Mouse (Mus musculus) lung, postnatal 0 days (tissue): ENCODE results near the gene Adam15. TPM values are rescaled to one million over a fixed set of nuclear protein-coding genes. Genes with fewer than 3 reads are reported as not detected.
A peak's percentile ranks its signal among the peaks of the same experiment; 100 is the strongest.

Source experiments
- ATAC-seq: fragments of 200-750 bp; cut with Nextera tagmentation; 2 replicates; pipeline ENCODE4 v1.8.0; 2017; ENCODE audit warnings: moderate library complexity
- DNase-seq: peaks from one replicate; pipeline ENCODE4 v3.0.0-alpha.2; 2016; ENCODE audit warnings: low spot score
- H3K27ac ChIP-seq: fragments of 300-500 bp; sonication (generic); 2 replicates; pipeline ENCODE4 v1.5.1; 2014; ENCODE audit warnings: antibody characterized with exemption, mild to moderate bottlenecking, low read length, mixed read lengths
- H3K27me3 ChIP-seq: fragments of 300-500 bp; sonication (generic); replicated peaks from 2 replicates; pipeline ENCODE4 v1.6.1; 2014; ENCODE audit warnings: low read length, mixed read lengths; ENCODE audit not compliant: insufficient read depth
- H3K36me3 ChIP-seq: fragments of 300-500 bp; sonication (generic); 2 replicates; pipeline ENCODE4 v1.6.1; 2014; ENCODE audit warnings: low read length, mixed read lengths; ENCODE audit not compliant: insufficient read depth
- H3K4me1 ChIP-seq: fragments of 300-500 bp; sonication (generic); 2 replicates; pipeline ENCODE4 v1.6.1; 2014; ENCODE audit warnings: antibody characterized with exemption, low read depth, low read length, mixed read lengths; ENCODE audit not compliant: insufficient read depth
- H3K4me2 ChIP-seq: fragments of 300-500 bp; sonication (generic); replicated peaks from 2 replicates; pipeline ENCODE4 v1.6.1; 2014; ENCODE audit warnings: low read depth, mild to moderate bottlenecking, low read length, moderate library complexity, mixed read lengths
- H3K4me3 ChIP-seq: fragments of 300-500 bp; sonication (generic); 2 replicates; pipeline ENCODE4 v1.5.1; 2014; ENCODE audit warnings: low read depth, low read length
- H3K9ac ChIP-seq: fragments of 300-500 bp; sonication (generic); replicated peaks from 2 replicates; pipeline ENCODE4 v1.6.1; 2014; ENCODE audit warnings: low read depth, mild to moderate bottlenecking
- H3K9me3 ChIP-seq: fragments of 300-500 bp; sonication (generic); 2 replicates; pipeline ENCODE4 v1.6.1; 2016; ENCODE audit warnings: low read length, mixed read lengths
- CTCF ChIP-seq: IDR thresholded peaks from 2 replicates; pipeline ENCODE4 v1.5.1; 2016; ENCODE audit warnings: antibody characterized with exemption, mild to moderate bottlenecking
- EP300 ChIP-seq: IDR thresholded peaks from 2 replicates; pipeline ENCODE4 v1.6.1; 2016; ENCODE audit warnings: antibody characterized with exemption, mild to moderate bottlenecking, control low read depth
- WGBS: fragments of 180-500 bp; shearing (Covaris S2); extraction: QIAGEN DNeasy Blood & Tissue Kit; methylation state at CpG from one replicate; pipeline ENCODE4 v1.1.7; 2014; 5-methylcytosine and 5-hydroxymethylcytosine counted together
- polyA plus RNA-seq: library from polyadenylated mRNA; unstranded; fragments of >200 nt; fragmentation: Nextera tagmentation; extraction: Ambion mirVana; gene quantifications from 2 replicates; pipeline ENCODE4 v1.2.1, GENCODE M21; 2015

The Adam15 gene
- 133 and 177 TPM in 2 replicates for polyA plus RNA-seq

DNA sequence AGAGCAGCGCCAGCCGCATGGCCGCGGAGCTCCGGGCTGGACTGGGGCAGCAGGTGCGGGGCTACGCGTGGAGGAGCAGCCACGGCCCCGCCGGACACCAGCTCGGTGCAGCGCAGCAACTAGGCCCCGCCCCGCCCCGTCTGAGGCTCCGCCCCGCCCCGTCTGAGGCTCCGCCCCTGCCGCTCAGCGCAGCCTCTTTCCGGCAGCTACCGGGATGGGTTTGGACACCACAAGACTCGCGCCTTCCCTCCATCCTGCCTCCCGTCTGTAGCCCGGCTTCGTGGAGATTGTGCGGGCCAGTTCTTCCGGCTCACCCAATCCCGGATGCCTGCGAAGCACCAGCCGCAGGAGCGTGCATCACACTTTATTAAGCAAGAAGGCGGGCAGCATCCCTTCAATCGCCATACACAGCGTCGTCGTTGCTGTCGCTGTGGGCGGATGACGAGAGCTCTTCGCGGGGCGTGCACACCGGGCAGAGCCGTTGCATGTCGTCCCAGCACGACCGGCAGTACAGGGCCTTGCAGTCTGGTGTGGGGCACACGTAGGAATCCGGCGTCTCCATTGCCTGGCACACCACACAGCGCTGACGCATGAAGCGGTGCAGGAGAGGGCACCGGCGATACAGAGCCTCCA is at the start of gene Adam15:
Adam15 (minus strand) TSS at position 128 of the 633 bp plus-strand sequence.
- peak within 1 kb of the TSS; percentile 70 for H3K9ac ChIP-seq
- 0 out of 2 replicates have a peak, but pooled peaks cover 3% of the 10 kb centered on the region for H3K36me3 ChIP-seq
- H3K4me2 ChIP-seq, result peak within 1 kb of the TSS; percentile 94
- under 1% methylated on average over 58 of the region's 59 CpGs for WGBS
- no peaks in the 10 kb centered on the region for H3K9me3 ChIP-seq
- H3K27me3 ChIP-seq, result no peaks in the 10 kb centered on the region
- peak within 1 kb of the TSS; percentile 69 for H3K4me3 ChIP-seq
- H3K4me1 ChIP-seq, result no peaks in the 10 kb centered on the region
- ATAC-seq (peak; percentile 87), DNase-seq (peak; percentile 87)
- H3K27ac ChIP-seq, result peak within 1 kb of the TSS; percentile 83
- TF ChIP-seq CTCF (no peak), EP300 (no peak)

DNA sequence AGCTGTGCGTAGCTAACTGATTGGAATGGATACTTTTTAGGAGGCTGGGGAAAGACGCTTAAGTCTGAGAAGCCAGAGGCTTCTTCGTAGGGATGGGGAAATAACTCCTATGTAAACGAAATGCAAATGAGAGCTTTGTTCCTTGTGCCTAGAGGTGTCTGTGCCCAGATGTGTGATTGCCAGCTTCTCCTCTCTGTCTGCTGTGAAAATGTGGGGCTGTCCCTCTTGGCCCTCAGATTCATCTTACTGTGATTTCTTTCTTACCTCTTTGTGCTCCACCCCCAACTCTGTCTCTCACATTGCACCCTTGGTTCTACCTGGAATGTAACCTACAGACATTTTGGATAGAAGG is 46.8 kb upstream of the Adam15 start:
- peak overlapping the region; percentile 99 for H3K4me2 ChIP-seq
- WGBS, result 2% methylated on average over 4 of the region's 4 CpGs
- TF ChIP-seq CTCF, result no peak
- TF ChIP-seq EP300, result no peak
- ATAC-seq (no peak), DNase-seq (no peak)
- H3K27ac ChIP-seq, result no peak overlapping the region
- no peaks in the 10 kb centered on the region for H3K27me3 ChIP-seq
- 0 out of 2 replicates have a peak overlapping the region, but pooled peaks have one; percentile 58 for H3K9ac ChIP-seq
- H3K9me3 ChIP-seq, result no peaks in the 10 kb centered on the region
- H3K36me3 ChIP-seq, result no peaks in the 10 kb centered on the region
- H3K4me1 ChIP-seq, result peaks cover 5% of the 10 kb centered on the region; the same call in 1 of the 2 replicates
- H3K4me3 ChIP-seq, result peak overlapping the region; percentile 78

DNA sequence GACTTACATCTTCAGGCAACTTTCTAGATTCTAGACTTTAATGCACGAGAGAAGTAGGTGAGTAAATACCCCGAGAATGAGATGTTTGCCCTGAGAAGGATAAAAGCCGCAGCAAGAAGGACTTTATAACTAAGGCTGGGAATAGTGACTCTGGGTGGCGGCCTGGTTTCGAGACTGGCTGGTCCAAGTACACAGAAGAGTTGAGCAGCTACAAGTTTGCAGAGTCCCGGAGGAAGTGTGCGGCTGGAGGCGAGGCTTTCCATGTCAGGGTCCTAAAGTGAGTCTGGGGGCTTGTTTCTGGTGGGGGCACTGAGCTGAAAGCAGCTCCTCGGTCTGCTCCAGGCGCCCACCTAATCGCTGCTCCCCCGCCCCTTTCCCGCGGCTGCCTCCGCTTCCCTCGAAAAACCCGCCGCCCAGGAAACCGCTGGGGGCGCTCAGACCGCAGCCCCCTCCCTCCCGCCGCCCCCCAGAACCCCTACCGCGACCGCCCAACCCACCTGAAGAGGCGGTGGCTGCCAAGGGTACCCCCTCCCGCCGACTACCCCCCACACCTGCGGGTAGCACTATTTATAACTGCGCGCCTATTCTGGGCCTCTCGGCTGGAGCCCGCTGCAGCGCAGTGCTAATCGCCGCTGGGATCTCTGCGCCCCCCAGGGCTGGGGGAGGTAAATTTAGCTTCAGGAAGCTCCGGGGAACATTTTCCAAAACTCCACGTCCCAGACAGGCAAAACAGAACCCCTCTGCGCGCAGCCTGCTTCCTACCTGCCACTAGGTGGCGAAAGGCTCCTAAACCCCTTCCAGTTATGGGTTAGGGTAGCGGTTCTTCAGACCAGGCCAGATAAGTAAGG is 46.2 kb upstream of the Adam15 start:
- WGBS, result 2% methylated on average over 30 of the region's 44 CpGs
- peaks cover 5% of the 10 kb centered on the region; the same call in 1 of the 2 replicates for H3K4me1 ChIP-seq
- no peaks in the 10 kb centered on the region for H3K9me3 ChIP-seq
- no peak for ATAC-seq
- H3K4me3 ChIP-seq, result peak overlapping the region; percentile 78
- H3K4me2 ChIP-seq, result peak overlapping the region; percentile 99
- H3K27me3 ChIP-seq, result no peaks in the 10 kb centered on the region
- TF ChIP-seq EP300, result no peak
- peak; percentile 90 for TF ChIP-seq CTCF
- H3K9ac ChIP-seq, result peak overlapping the region; percentile 58; the same call in 1 of the 2 replicates
- H3K27ac ChIP-seq, result peak overlapping the region; percentile 62
- DNase-seq, result peak; percentile 86
- no peaks in the 10 kb centered on the region for H3K36me3 ChIP-seq

DNA sequence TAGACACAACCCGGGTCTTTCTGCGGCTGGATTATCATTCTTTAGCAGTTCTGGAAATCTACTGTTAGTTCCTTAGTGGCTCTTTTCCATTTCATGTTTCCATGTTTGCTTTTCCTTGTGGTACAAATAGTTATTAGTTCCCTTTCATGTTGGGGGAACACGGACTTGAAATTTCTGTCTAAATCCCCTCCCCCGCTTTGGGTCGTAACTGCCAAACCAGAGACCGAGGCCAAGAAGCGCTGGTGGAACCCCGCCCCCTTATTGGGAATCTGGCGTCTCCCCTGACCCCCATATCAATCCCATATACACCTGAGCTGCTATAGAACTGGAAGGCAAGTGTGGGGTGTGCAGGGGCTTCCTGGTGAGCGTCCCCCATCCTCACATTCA is 45.6 kb upstream of the Adam15 start:
- ATAC-seq, result no peak
- H3K27ac ChIP-seq, result peak overlapping the region; percentile 97
- H3K36me3 ChIP-seq, result no peaks in the 10 kb centered on the region
- WGBS, result 7% methylated on average over 10 of the region's 10 CpGs
- TF ChIP-seq CTCF (no peak), EP300 (no peak)
- H3K27me3 ChIP-seq, result no peaks in the 10 kb centered on the region
- no peaks in the 10 kb centered on the region for H3K9me3 ChIP-seq
- no peak for DNase-seq
- peak overlapping the region; percentile 99 for H3K4me2 ChIP-seq
- H3K9ac ChIP-seq, result peak overlapping the region; percentile 65
- peak overlapping the region; percentile 78 for H3K4me3 ChIP-seq
- H3K4me1 ChIP-seq, result peaks cover 5% of the 10 kb centered on the region

DNA sequence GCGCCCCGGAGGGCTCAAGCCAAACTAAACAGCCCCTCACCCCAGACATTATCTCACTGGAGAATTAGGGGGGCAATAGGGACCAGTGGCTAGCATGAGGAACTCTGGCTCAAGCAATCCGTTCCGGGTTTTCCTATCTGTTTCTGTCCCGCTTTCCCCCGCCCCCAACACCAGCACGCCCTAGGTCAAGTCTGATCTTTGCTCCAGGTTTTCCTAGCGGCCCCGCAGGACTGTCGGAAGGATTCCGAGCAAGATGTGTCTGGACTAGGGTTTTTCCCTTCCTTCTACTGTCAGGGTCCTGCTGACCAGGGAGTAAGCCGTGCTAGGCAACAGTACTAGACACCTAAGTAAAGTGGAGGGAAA is 45.1 kb upstream of the Adam15 start:
- DNase-seq (peak; percentile 95), ATAC-seq (peak; percentile 16)
- Histone ChIP-seq H3K4me2 (peak overlapping the region; percentile 99), H3K4me3 (peak overlapping the region; percentile 78), H3K4me1 (peaks cover 10% of the 10 kb centered on the region), H3K27ac (peak overlapping the region; percentile 97), H3K27me3 (no peaks in the 10 kb centered on the region), H3K36me3 (no peaks in the 10 kb centered on the region), H3K9me3 (no peaks in the 10 kb centered on the region), H3K9ac (peak overlapping the region; percentile 65; the same call in 1 of the 2 replicates)
- TF ChIP-seq CTCF (no peak), EP300 (no peak)
- WGBS, result 0% methylated on average over 12 of the region's 12 CpGs
